Mouse (Mus musculus) layer of hippocampus, postnatal 25 days (tissue): Measurements from ENCODE around the gene Tmem131l. TPM values are rescaled to one million over a fixed set of nuclear protein-coding genes. Genes with fewer than 3 reads are reported as not detected.
"Not testable (repeated sequence)": the region's sequence is repeated elsewhere in the genome, so short reads cannot be mapped to it uniquely, and the experiment has no call there.

Source experiments
- DNase-seq, 2 experiments: peaks; one replicate each; pipeline ENCODE4 v3.0.0; 2022; ENCODE audit warnings: mixed read lengths in 2 of 2, low spot score in 1 of 2; ENCODE audit errors: extremely low spot score in 1 of 2
- total RNA-seq, 2 experiments: library from RNA; stranded (reverse); gene quantifications; 2 replicates each; pipeline ENCODE4 v1.2.3; 2021

Gene Tmem131l
- total RNA-seq, 2 experiments from 2014 or later = 28.7 to 33.8 TPM

GRCm38 (mm10) chr3:83875078-83875477 is 164.9 kb downstream of the Tmem131l start:
- DNase-seq = not testable (repeated sequence)

GRCm38 (mm10) chr3:83872853-83873252 is 167.1 kb downstream of the Tmem131l start:
- not testable (repeated sequence) for DNase-seq

GRCm38 (mm10) chr3:83871962-83872361 is 168.0 kb downstream of the Tmem131l start:
- not testable (repeated sequence) for DNase-seq

GRCm38 (mm10) chr3:83871559-83871958 is 168.4 kb downstream of the Tmem131l start:
- DNase-seq = not testable (repeated sequence)

GRCm38 (mm10) chr3:83869776-83870175 is 170.2 kb downstream of the Tmem131l start:
- DNase-seq = no peak

GRCm38 (mm10) chr3:83867026-83867425 is 172.9 kb downstream of the Tmem131l start:
- DNase-seq = not testable (repeated sequence)

GRCm38 (mm10) chr3:83865216-83865615 is 174.8 kb downstream of the Tmem131l start:
- no peak for DNase-seq

GRCm38 (mm10) chr3:83864064-83864548 is 175.9 kb downstream of the Tmem131l start:
- no peak for DNase-seq

- DNase-seq = no peak
Observed at GRCm38 (mm10) chr3:83862956-83863355, 177.0 kb downstream of the Tmem131l start.

GRCm38 (mm10) chr3:83859595-83859994 is 180.4 kb downstream of the Tmem131l start:
- DNase-seq = no peak

GRCm38 (mm10) chr3:83859071-83859470 is 180.9 kb downstream of the Tmem131l start:
- DNase-seq = no peak

- DNase-seq = no peak
Observed at GRCm38 (mm10) chr3:83857621-83858020, 182.4 kb downstream of the Tmem131l start.

- DNase-seq = no peak
Observed at GRCm38 (mm10) chr3:83855643-83856042, 184.3 kb downstream of the Tmem131l start.

GRCm38 (mm10) chr3:83849341-83849740 is 190.6 kb downstream of the Tmem131l start:
- no peak for DNase-seq

Other genes with a start within 250 kb of the Tmem131l start
- under 1 TPM; 0.52 to 0.59 TPM for gene Tlr2, start 198.4 kb downstream of the Tmem131l start, total RNA-seq
- gene Mnd1, start 115.6 kb upstream of the Tmem131l start, total RNA-seq = 1 to 10 TPM; 1.4 to 2.2 TPM
- gene Gm6525, start 133.9 kb upstream of the Tmem131l start, total RNA-seq = not detected